Mouse (Mus musculus) E14TG2a.4 (cell line): ENCODE results near the gene Klf1.

Source experiments
- CTCF ChIP-seq: conservative IDR thresholded peaks from 2 replicates; pipeline ENCODE4 v1.5.1; 2014; ENCODE audit warnings: low read length
- NANOG ChIP-seq: IDR thresholded peaks from 2 replicates; pipeline ENCODE4 v1.6.1; 2014; ENCODE audit warnings: borderline replicate concordance, low read length, mixed read lengths
- POU5F1 ChIP-seq: IDR thresholded peaks from 2 replicates; pipeline ENCODE4 v1.6.1; 2014; ENCODE audit warnings: low read length, borderline replicate concordance

GRCm38 (mm10) chr8:84945633-84946527 is 44.2 kb downstream of the Klf1 start:
- peak; percentile 17; the same call in 1 of the 2 replicates for TF ChIP-seq CTCF
- TF ChIP-seq NANOG = no peak
- no peak for TF ChIP-seq POU5F1
